Mouse (Mus musculus): ENCODE results near the gene Ccdc136. TPM values are rescaled to one million over a fixed set of nuclear protein-coding genes. Genes with fewer than 3 reads are reported as not detected.

The Ccdc136 gene
- total and polyA plus RNA-seq, 3 experiments, result 0.22 TPM; not detected in 2

DNA sequence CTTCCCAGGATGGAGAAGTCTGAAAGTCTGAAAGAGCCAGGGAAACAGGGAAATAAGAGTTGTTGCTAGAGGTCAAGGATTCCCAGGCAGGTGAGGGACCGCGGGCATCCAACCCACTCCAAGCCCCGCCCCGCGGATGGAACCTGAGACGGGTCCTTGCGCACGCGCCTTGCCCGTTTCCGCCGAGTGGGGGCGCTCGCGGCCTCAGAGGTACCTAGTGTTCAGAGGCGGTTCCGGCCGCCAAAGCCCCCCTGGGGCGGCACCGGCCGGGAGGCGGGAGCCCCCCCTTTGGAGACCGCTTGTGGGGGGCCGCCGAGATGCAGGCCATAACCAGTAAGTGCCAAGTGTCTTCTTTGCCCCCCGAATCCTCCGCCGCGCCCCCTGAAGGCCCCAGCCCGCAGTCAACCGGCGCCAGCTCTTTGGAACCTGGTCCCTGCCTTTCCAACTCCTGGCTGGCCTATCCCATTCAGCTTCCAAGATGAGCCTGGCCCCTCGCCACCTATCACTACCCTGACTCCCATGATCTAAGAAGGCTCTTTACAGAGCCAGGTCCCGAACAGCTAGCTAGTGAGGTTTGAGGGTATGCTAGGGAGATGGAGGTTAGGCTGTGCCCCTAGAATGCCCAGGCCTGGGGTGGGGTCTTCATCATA, 6.7 kb downstream of the Ccdc136 start:
- no peaks in the 10 kb centered on the region for H3K9me3 ChIP-seq (replicated peaks; ENCODE audit: insufficient read depth, low read length)
- H3K4me3 ChIP-seq (ENCODE audit: control insufficient read depth in 1 of 2, insufficient read depth in 1 of 2, low read depth in 2 of 2, low read length in 2 of 2), result no peak overlapping the region
- no peaks in the 10 kb centered on the region for H3K4me1 ChIP-seq (ENCODE audit: control insufficient read depth in 1 of 2, insufficient read depth in 2 of 2, low read length in 2 of 2)
- H3K9ac ChIP-seq (ENCODE audit: control insufficient read depth, low read depth, low read length, poor library complexity, severe bottlenecking), result no peak overlapping the region
- DNase-seq (ENCODE audit: low read depth, low spot score), result no peak
- H3K27ac ChIP-seq (ENCODE audit: control insufficient read depth, low read depth, low read length), result no peak overlapping the region
- H3K36me3 ChIP-seq (ENCODE audit: control insufficient read depth in 1 of 2, insufficient read depth in 2 of 2, low read length in 2 of 2), result no peaks in the 10 kb centered on the region
- TF ChIP-seq MXI1 (IDR thresholded peaks at IDR 0.05; ENCODE audit: low read depth, low read length) (no peak), GATA1 (IDR thresholded peaks at IDR 0.05; ENCODE audit: low read depth, low read length) (no peak), JUND (IDR thresholded peaks at IDR 0.05; ENCODE audit: low read depth, low read length) (no peak), TBP (IDR thresholded peaks at IDR 0.05; ENCODE audit: low read depth, low read length) (no peak), MAFK (IDR thresholded peaks at IDR 0.05; ENCODE audit: borderline replicate concordance, low read depth, low read length) (no peak), POLR2A (IDR thresholded peaks at IDR 0.05; ENCODE audit: control insufficient read depth in 1 of 2, insufficient read depth in 1 of 2, low read depth in 1 of 2, low read length in 2 of 2, poor library complexity in 1 of 2) (no peak), POLR2AphosphoS2 (IDR thresholded peaks at IDR 0.05; ENCODE audit: low read length) (no peak), NRF1 (IDR thresholded peaks at IDR 0.05; ENCODE audit: insufficient read depth, low read depth, low read length, poor library complexity, severe bottlenecking) (no peak), HCFC1 (IDR thresholded peaks at IDR 0.05; ENCODE audit: low read depth, low read length) (no peak), USF2 (IDR thresholded peaks at IDR 0.05; ENCODE audit: borderline replicate concordance in 1 of 2, insufficient read depth in 1 of 2, low read depth in 1 of 2, low read length in 2 of 2) (no peak), POLR2AphosphoS5 (IDR thresholded peaks at IDR 0.05; ENCODE audit: borderline replicate concordance, low read depth, low read length) (no peak), ELF1 (IDR thresholded peaks at IDR 0.05; ENCODE audit: low read depth, low read length) (no peak), GABPA (IDR thresholded peaks at IDR 0.05; ENCODE audit: low read depth, low read length) (no peak), TAL1 (IDR thresholded peaks at IDR 0.05; ENCODE audit: low read length) (no peak)
- no peaks in the 10 kb centered on the region for H3K79me2 ChIP-seq (ENCODE audit: control insufficient read depth, insufficient read depth, low read length, poor library complexity)
- peaks cover 11 to 24% of the 10 kb centered on the region in 2 experiments for H3K27me3 ChIP-seq (ENCODE audit: control insufficient read depth in 1 of 2, insufficient read depth in 2 of 2, low read length in 2 of 2)

DNA sequence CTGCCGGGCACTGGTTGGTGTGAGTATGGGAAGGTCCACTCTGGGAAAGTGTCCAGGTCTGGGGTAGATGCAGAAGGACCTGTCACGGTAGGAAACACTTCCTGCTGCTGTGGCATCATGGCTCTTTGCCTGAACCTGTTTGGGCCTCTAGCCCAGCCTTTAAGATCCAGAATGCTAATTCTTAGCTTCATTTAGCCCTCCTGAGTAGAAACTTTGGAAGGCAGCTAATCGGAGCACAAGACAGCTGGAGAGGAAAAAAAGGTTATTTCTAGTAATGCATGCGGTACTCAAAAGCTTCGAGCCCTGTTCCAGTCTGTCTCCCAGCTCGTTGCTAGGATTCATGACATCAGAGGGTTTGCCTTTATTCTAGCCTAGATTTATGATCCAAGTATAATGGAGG, 10.3 kb downstream of the Ccdc136 start:
- Histone ChIP-seq H3K4me1 (ENCODE audit: control insufficient read depth in 1 of 2, insufficient read depth in 2 of 2, low read length in 2 of 2) (no peaks in the 10 kb centered on the region), H3K27me3 (ENCODE audit: control insufficient read depth in 1 of 2, insufficient read depth in 2 of 2, low read length in 2 of 2) (peaks cover 11 to 24% of the 10 kb centered on the region in 2 experiments), H3K9ac (ENCODE audit: control insufficient read depth, low read depth, low read length, poor library complexity, severe bottlenecking) (no peak overlapping the region), H3K9me3 (replicated peaks; ENCODE audit: insufficient read depth, low read length) (no peaks in the 10 kb centered on the region), H3K79me2 (ENCODE audit: control insufficient read depth, insufficient read depth, low read length, poor library complexity) (no peaks in the 10 kb centered on the region), H3K27ac (ENCODE audit: control insufficient read depth, low read depth, low read length) (no peak overlapping the region), H3K4me3 (ENCODE audit: control insufficient read depth in 1 of 2, insufficient read depth in 1 of 2, low read depth in 2 of 2, low read length in 2 of 2) (no peak overlapping the region), H3K36me3 (ENCODE audit: control insufficient read depth in 1 of 2, insufficient read depth in 2 of 2, low read length in 2 of 2) (no peaks in the 10 kb centered on the region)
- no peak for DNase-seq (ENCODE audit: low read depth, low spot score)
- TF ChIP-seq RCOR1 (IDR thresholded peaks at IDR 0.05; ENCODE audit: low read depth, low read length) (no peak), MAX (IDR thresholded peaks at IDR 0.05; ENCODE audit: low read length) (no peak), ETS1 (IDR thresholded peaks at IDR 0.05; ENCODE audit: low read depth, low read length) (no peak), E2F4 (IDR thresholded peaks at IDR 0.05; ENCODE audit: borderline replicate concordance, low read depth, low read length) (no peak), MYC (IDR thresholded peaks at IDR 0.05; ENCODE audit: low read depth, low read length) (no peak), GABPA (IDR thresholded peaks at IDR 0.05; ENCODE audit: low read depth, low read length) (no peak), USF2 (IDR thresholded peaks at IDR 0.05; ENCODE audit: borderline replicate concordance in 1 of 2, insufficient read depth in 1 of 2, low read depth in 1 of 2, low read length in 2 of 2) (no peak), CHD2 (IDR thresholded peaks at IDR 0.05; ENCODE audit: low read length) (no peak), ZKSCAN1 (IDR thresholded peaks at IDR 0.05; ENCODE audit: low read depth, low read length) (no peak)
